Mouse (Mus musculus) E14TG2a.4 (cell line): ENCODE measurements around the gene Suz12.

ENCODE experiments used
- H3K27me3 ChIP-seq: 2 replicates; pipeline ENCODE4 v1.6.1; 2014; ENCODE audit warnings: low read length, control low read depth; ENCODE audit not compliant: insufficient read depth
- H3K36me3 ChIP-seq: 2 replicates; pipeline ENCODE4 v1.6.1; 2014; ENCODE audit warnings: low read length, control low read depth; ENCODE audit not compliant: insufficient read depth
- H3K4me1 ChIP-seq: replicated peaks from 2 replicates; pipeline ENCODE4 v1.6.1; 2014; ENCODE audit warnings: low read depth, low read length, control low read depth
- H3K4me3 ChIP-seq: replicated peaks from 2 replicates; pipeline ENCODE4 v1.5.1; 2014; ENCODE audit warnings: mild to moderate bottlenecking, low read length
- H3K9me3 ChIP-seq: 2 replicates; pipeline ENCODE4 v1.6.1; 2014; ENCODE audit warnings: low read length, control low read depth
- CTCF ChIP-seq: conservative IDR thresholded peaks from 2 replicates; pipeline ENCODE4 v1.5.1; 2014; ENCODE audit warnings: low read length
- NANOG ChIP-seq: IDR thresholded peaks from 2 replicates; pipeline ENCODE4 v1.6.1; 2014; ENCODE audit warnings: borderline replicate concordance, low read length, mixed read lengths
- POU5F1 ChIP-seq: IDR thresholded peaks from 2 replicates; pipeline ENCODE4 v1.6.1; 2014; ENCODE audit warnings: low read length, borderline replicate concordance

Suz12 gene

GRCm38 (mm10) chr11:80077784-80078545, 85.1 kb downstream of the Suz12 start:
- H3K36me3 ChIP-seq = peaks cover 51% of the 10 kb centered on the region
- no peak overlapping the region for H3K4me3 ChIP-seq
- H3K9me3 ChIP-seq = no peaks in the 10 kb centered on the region
- TF ChIP-seq POU5F1 (no peak), CTCF (no peak), NANOG (no peak)
- H3K4me1 ChIP-seq = peaks cover 42% of the 10 kb centered on the region
- no peaks in the 10 kb centered on the region for H3K27me3 ChIP-seq

- Histone ChIP-seq H3K36me3 (peaks cover 44% of the 10 kb centered on the region), H3K4me3 (no peak overlapping the region), H3K27me3 (no peaks in the 10 kb centered on the region), H3K9me3 (0 out of 2 replicates have a peak, but pooled peaks cover 5% of the 10 kb centered on the region), H3K4me1 (peaks cover 35% of the 10 kb centered on the region)
- no peak for TF ChIP-seq NANOG
- TF ChIP-seq CTCF = no peak
- TF ChIP-seq POU5F1 = no peak
These were observed 85.9 kb downstream of the Suz12 start for GRCm38 (mm10) chr11:80078831-80079230.

- TF ChIP-seq CTCF (no peak), NANOG (no peak), POU5F1 (no peak)
- Histone ChIP-seq H3K4me3 (peak overlapping the region; percentile 96), H3K27me3 (no peaks in the 10 kb centered on the region), H3K36me3 (peaks cover 37% of the 10 kb centered on the region), H3K4me1 (peaks cover 33% of the 10 kb centered on the region), H3K9me3 (0 out of 2 replicates have a peak, but pooled peaks cover 5% of the 10 kb centered on the region)
These were observed 86.8 kb downstream of the Suz12 start for GRCm38 (mm10) chr11:80079751-80080150.

GRCm38 (mm10) chr11:80080381-80080825, 87.5 kb downstream of the Suz12 start:
- peaks cover 35% of the 10 kb centered on the region for H3K4me1 ChIP-seq
- 0 out of 2 replicates have a peak, but pooled peaks cover 5% of the 10 kb centered on the region for H3K9me3 ChIP-seq
- peak overlapping the region; percentile 96 for H3K4me3 ChIP-seq
- no peak for TF ChIP-seq NANOG
- TF ChIP-seq CTCF = no peak
- TF ChIP-seq POU5F1 = no peak
- H3K36me3 ChIP-seq = peaks cover 31% of the 10 kb centered on the region
- no peaks in the 10 kb centered on the region for H3K27me3 ChIP-seq

- Histone ChIP-seq H3K4me1 (peaks cover 38% of the 10 kb centered on the region), H3K36me3 (peaks cover 25% of the 10 kb centered on the region), H3K9me3 (0 out of 2 replicates have a peak, but pooled peaks cover 5% of the 10 kb centered on the region), H3K27me3 (no peaks in the 10 kb centered on the region), H3K4me3 (peak within 1 kb of the TSS; percentile 96)
- no peak for TF ChIP-seq NANOG
- no peak for TF ChIP-seq CTCF
- TF ChIP-seq POU5F1 = no peak
These were observed 88.2 kb downstream of the Suz12 start, which contains the start of gene Crlf3 for GRCm38 (mm10) chr11:80080826-80081728. TSS of gene Crlf3 (minus strand) at chr11:80080991.

GRCm38 (mm10) chr11:80081786-80082319, 88.9 kb downstream of the Suz12 start:
- H3K36me3 ChIP-seq = peaks cover 21% of the 10 kb centered on the region
- peak overlapping the region; percentile 96 for H3K4me3 ChIP-seq
- H3K4me1 ChIP-seq = peaks cover 38% of the 10 kb centered on the region
- no peak for TF ChIP-seq POU5F1
- no peaks in the 10 kb centered on the region for H3K27me3 ChIP-seq
- H3K9me3 ChIP-seq = 0 out of 2 replicates have a peak, but pooled peaks cover 5% of the 10 kb centered on the region
